Mouse (Mus musculus): Measurements from ENCODE around the gene Ppp1r14c.
"Not testable (repeated sequence)": the region's sequence is repeated elsewhere in the genome, so short reads cannot be mapped to it uniquely, and the experiment has no call there.

The Ppp1r14c gene

GRCm38 (mm10) chr10:3468590-3468989, 102.7 kb downstream of the Ppp1r14c start:
- DNase-seq (ENCODE audit: low spot score), result no peak

- DNase-seq (ENCODE audit: low spot score), result no peak
These were observed 110.8 kb downstream of the Ppp1r14c start for GRCm38 (mm10) chr10:3476611-3477010.

GRCm38 (mm10) chr10:3479772-3480171, 113.9 kb downstream of the Ppp1r14c start:
- DNase-seq (ENCODE audit: low spot score), result no peak

GRCm38 (mm10) chr10:3490052-3490451, 124.2 kb downstream of the Ppp1r14c start:
- DNase-seq (ENCODE audit: low spot score), result no peak

GRCm38 (mm10) chr10:3496791-3497190, 130.9 kb downstream of the Ppp1r14c start:
- DNase-seq (ENCODE audit: low spot score), result no peak

GRCm38 (mm10) chr10:3500846-3501245, 135.0 kb downstream of the Ppp1r14c start:
- not testable (repeated sequence) for DNase-seq (ENCODE audit: low spot score)

- no peak for DNase-seq (ENCODE audit: low spot score)
These were observed 141.8 kb downstream of the Ppp1r14c start for GRCm38 (mm10) chr10:3507484-3508221.

- DNase-seq (ENCODE audit: low spot score), result no peak
These were observed 142.3 kb downstream of the Ppp1r14c start for GRCm38 (mm10) chr10:3508222-3508588.

- DNase-seq (ENCODE audit: low spot score), result no peak
These were observed 142.9 kb downstream of the Ppp1r14c start for GRCm38 (mm10) chr10:3508746-3509145.

- no peak for DNase-seq (ENCODE audit: low spot score)
These were observed 143.9 kb downstream of the Ppp1r14c start for GRCm38 (mm10) chr10:3509663-3510277.

GRCm38 (mm10) chr10:3510486-3510885, 144.6 kb downstream of the Ppp1r14c start:
- DNase-seq (ENCODE audit: low spot score), result peak; percentile 8

GRCm38 (mm10) chr10:3511401-3511800, 145.5 kb downstream of the Ppp1r14c start:
- no peak for DNase-seq (ENCODE audit: low spot score)

GRCm38 (mm10) chr10:3512620-3513305, 146.9 kb downstream of the Ppp1r14c start:
- DNase-seq (ENCODE audit: low spot score), result no peak

GRCm38 (mm10) chr10:3513947-3514346, 148.1 kb downstream of the Ppp1r14c start:
- no peak for DNase-seq (ENCODE audit: low spot score)
